Mouse (Mus musculus): Measurements from ENCODE around the gene Phc3. TPM values are rescaled to one million over a fixed set of nuclear protein-coding genes. Genes with fewer than 3 reads are reported as not detected.

Phc3 gene
- polyA plus RNA-seq (2015; fragmentation: Nextera tagmentation; extraction: Ambion mirVana): 6.3 and 6.9 TPM in 2 replicates

DNA sequence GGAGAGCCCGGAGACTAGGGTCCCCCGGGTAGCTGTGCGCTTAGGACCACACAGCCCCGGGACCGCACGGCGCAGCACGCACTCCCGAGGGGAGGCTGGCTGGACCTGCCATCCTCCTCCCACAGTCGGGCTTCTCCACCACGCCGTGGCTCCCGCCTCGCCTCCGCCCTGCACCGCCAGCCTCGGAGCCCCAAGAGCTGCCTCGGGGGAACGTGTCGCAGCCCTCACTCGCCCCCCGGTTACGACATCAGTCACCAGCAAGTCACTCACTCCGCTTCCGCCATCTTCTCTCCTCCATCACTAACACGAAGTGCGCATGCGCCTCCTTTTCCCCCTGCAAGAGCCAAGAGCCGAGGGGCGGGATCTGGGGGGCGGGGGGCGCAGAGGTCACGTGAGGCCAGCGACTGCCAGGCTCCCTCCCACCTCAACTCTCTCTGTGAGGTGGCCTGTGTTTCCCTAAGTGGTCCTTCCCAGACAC lies at the start of gene Phc3:
Phc3 (minus strand) TSS at position 312 of the 478 bp plus-strand sequence.

GRCm38 (mm10) chr3:30995283-30995898 lies 26.2 kb upstream of the Phc3 start, which contains the start of gene Prkci:
Gene Prkci, plus strand, starts transcription at chr3:30995747.

DNA sequence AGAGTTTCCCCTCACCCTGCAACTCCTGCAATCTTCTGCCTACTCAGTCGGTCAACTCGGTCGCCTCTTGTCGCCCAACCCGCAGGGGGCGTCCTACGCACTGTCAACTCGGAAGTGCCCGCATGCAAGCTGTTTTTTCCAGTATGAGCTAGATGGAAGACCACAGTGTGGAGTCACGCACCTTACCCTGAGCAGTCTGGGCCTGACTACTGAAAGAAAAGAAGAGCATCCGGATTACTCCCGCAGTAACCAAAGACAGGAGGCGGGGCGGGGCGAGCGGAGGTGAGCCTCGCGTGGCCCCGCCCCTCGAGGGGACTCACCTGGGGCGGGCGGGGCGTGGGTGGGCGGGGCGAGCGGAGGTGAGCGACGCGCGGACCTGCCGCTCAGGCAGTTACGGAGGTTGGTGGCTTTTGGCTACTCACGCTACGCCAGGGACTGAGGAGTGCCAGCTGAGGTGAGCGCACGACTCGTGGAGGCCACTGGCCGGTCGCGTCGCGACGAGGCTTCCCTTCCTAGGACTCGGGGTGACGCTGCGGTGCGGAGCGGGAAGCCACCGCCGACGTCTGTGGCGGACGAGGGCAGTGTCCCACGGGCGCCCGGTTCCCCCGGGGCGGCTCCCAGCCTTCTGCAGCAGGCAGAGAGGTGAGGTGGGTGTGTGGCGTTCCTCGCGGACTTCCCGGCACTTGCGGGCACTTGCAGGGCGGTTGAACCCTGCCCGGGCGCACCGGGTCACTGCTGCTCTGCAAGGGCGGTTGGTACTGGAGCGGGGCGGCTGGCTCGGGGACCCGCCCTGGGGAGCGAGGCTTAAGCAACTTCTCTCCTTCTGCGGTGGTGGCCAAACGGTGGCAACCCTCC lies 113.4 kb downstream of the Phc3 start, which contains the start of gene Gpr160:
Gpr160 (plus strand) TSS at position 347 of the 855 bp plus-strand sequence.

Other genes with a start within 250 kb of the Phc3 start
- gene Samd7, start 223.1 kb downstream of the Phc3 start, polyA plus RNA-seq (2015; fragmentation: Nextera tagmentation; extraction: Ambion mirVana): not detected in 2 replicates
- 69.5 and 89.2 TPM in 2 replicates for gene Sec62, start 176.5 kb downstream of the Phc3 start, polyA plus RNA-seq (2015; fragmentation: Nextera tagmentation; extraction: Ambion mirVana)
- gene Gpr160, start 113.5 kb downstream of the Phc3 start, polyA plus RNA-seq (2015; fragmentation: Nextera tagmentation; extraction: Ambion mirVana): 13.7 TPM in 2 replicates
- gene Prkci, start 26.3 kb upstream of the Phc3 start, polyA plus RNA-seq (2015; fragmentation: Nextera tagmentation; extraction: Ambion mirVana): 34.4 and 46.7 TPM in 2 replicates
- 17.0 and 22.8 TPM in 2 replicates for gene Skil, start 125.6 kb upstream of the Phc3 start, polyA plus RNA-seq (2015; fragmentation: Nextera tagmentation; extraction: Ambion mirVana)
- 1.0 and 1.2 TPM in 2 replicates for gene Cldn11, start 180.5 kb upstream of the Phc3 start, polyA plus RNA-seq (2015; fragmentation: Nextera tagmentation; extraction: Ambion mirVana)